Mouse (Mus musculus): ENCODE data around the gene Ly6g6d. TPM values are rescaled to one million over a fixed set of nuclear protein-coding genes. Genes with fewer than 3 reads are reported as not detected.

Gene Ly6g6d
- polyA plus RNA-seq, 1 experiment from 2014 or later, result 0.76 TPM

GRCm38 (mm10) chr17:35058911-35059892, 18.7 kb downstream of the Ly6g6d start, which contains the start of gene Ddah2:
TSS of gene Ddah2 (plus strand) at chr17:35059035.
- Histone ChIP-seq H3K27me3 (replicated peaks; ENCODE audit: control insufficient read depth, insufficient read depth, low read length) (0 out of 2 replicates have a peak, but pooled peaks cover 5% of the 10 kb centered on the region), H3K4me3 (ENCODE audit: low read depth, low read length) (peak within 1 kb of the TSS; percentile 70), H3K9ac (ENCODE audit: low read length) (peak within 1 kb of the TSS; percentile 89), H3K27ac (ENCODE audit: low read depth, low read length) (peak within 1 kb of the TSS; percentile 93), H3K36me3 (ENCODE audit: control insufficient read depth, insufficient read depth, low read length) (peaks cover 64% of the 10 kb centered on the region), H3K9me3 (replicated peaks; ENCODE audit: control insufficient read depth, low read length) (no peaks in the 10 kb centered on the region), H3K4me2 (ENCODE audit: low read length) (peak within 1 kb of the TSS; percentile 94), H3K4me1 (ENCODE audit: control insufficient read depth, insufficient read depth, low read length) (peaks cover 13% of the 10 kb centered on the region)
- peak; percentile 92 for ATAC-seq
- peak; percentile 95 for DNase-seq (ENCODE audit: low spot score)
- WGBS, result under 1% methylated on average over 57 of the region's 57 CpGs

GRCm38 (mm10) chr17:35058316-35058715, 19.5 kb downstream of the Ly6g6d start:
- Histone ChIP-seq H3K27me3 (replicated peaks; ENCODE audit: control insufficient read depth, insufficient read depth, low read length) (no peaks in the 10 kb centered on the region), H3K9ac (ENCODE audit: low read length) (peak overlapping the region; percentile 89), H3K4me2 (ENCODE audit: low read length) (peak overlapping the region; percentile 94), H3K27ac (ENCODE audit: low read depth, low read length) (peak overlapping the region; percentile 93; the same call in 1 of the 2 replicates), H3K4me1 (ENCODE audit: control insufficient read depth, insufficient read depth, low read length) (peaks cover 13% of the 10 kb centered on the region), H3K36me3 (ENCODE audit: control insufficient read depth, insufficient read depth, low read length) (peaks cover 68% of the 10 kb centered on the region), H3K4me3 (ENCODE audit: low read depth, low read length) (peak overlapping the region; percentile 70; the same call in 1 of the 2 replicates), H3K9me3 (replicated peaks; ENCODE audit: control insufficient read depth, low read length) (no peaks in the 10 kb centered on the region)
- ATAC-seq (no peak), DNase-seq (ENCODE audit: low spot score) (no peak)
- 75% methylated on average over 9 of the region's 9 CpGs for WGBS

- Histone ChIP-seq H3K4me2 (ENCODE audit: low read length) (no peak overlapping the region), H3K9ac (ENCODE audit: low read length) (no peak overlapping the region), H3K4me1 (ENCODE audit: control insufficient read depth, insufficient read depth, low read length) (peaks cover 16% of the 10 kb centered on the region), H3K27me3 (replicated peaks; ENCODE audit: control insufficient read depth, insufficient read depth, low read length) (no peaks in the 10 kb centered on the region), H3K9me3 (replicated peaks; ENCODE audit: control insufficient read depth, low read length) (no peaks in the 10 kb centered on the region), H3K27ac (ENCODE audit: low read depth, low read length) (no peak overlapping the region), H3K4me3 (ENCODE audit: low read depth, low read length) (no peak overlapping the region), H3K36me3 (ENCODE audit: control insufficient read depth, insufficient read depth, low read length) (peaks cover 66% of the 10 kb centered on the region)
- ATAC-seq (no peak), DNase-seq (ENCODE audit: low spot score) (no peak)
- WGBS, result 83% methylated on average over 3 of the region's 3 CpGs
Measured at GRCm38 (mm10) chr17:35057090-35057489, 20.8 kb downstream of the Ly6g6d start.

GRCm38 (mm10) chr17:35055691-35056495, 22.0 kb downstream of the Ly6g6d start:
- H3K4me2 ChIP-seq (ENCODE audit: low read length), result no peak overlapping the region
- no peaks in the 10 kb centered on the region for H3K9me3 ChIP-seq (replicated peaks; ENCODE audit: control insufficient read depth, low read length)
- H3K9ac ChIP-seq (ENCODE audit: low read length), result no peak overlapping the region
- 95% methylated on average over 7 of the region's 7 CpGs for WGBS
- no peak overlapping the region for H3K27ac ChIP-seq (ENCODE audit: low read depth, low read length)
- DNase-seq (ENCODE audit: low spot score) (no peak), ATAC-seq (no peak)
- peaks cover 24% of the 10 kb centered on the region for H3K4me1 ChIP-seq (ENCODE audit: control insufficient read depth, insufficient read depth, low read length)
- peaks cover 56% of the 10 kb centered on the region for H3K36me3 ChIP-seq (ENCODE audit: control insufficient read depth, insufficient read depth, low read length)
- H3K4me3 ChIP-seq (ENCODE audit: low read depth, low read length), result no peak overlapping the region
- no peaks in the 10 kb centered on the region for H3K27me3 ChIP-seq (replicated peaks; ENCODE audit: control insufficient read depth, insufficient read depth, low read length)

GRCm38 (mm10) chr17:35052271-35052798, 25.5 kb downstream of the Ly6g6d start:
- DNase-seq (ENCODE audit: low spot score), result no peak
- Histone ChIP-seq H3K4me2 (ENCODE audit: low read length) (peak overlapping the region; percentile 71), H3K9ac (ENCODE audit: low read length) (peak overlapping the region; percentile 68), H3K36me3 (ENCODE audit: control insufficient read depth, insufficient read depth, low read length) (peaks cover 40% of the 10 kb centered on the region), H3K9me3 (replicated peaks; ENCODE audit: control insufficient read depth, low read length) (no peaks in the 10 kb centered on the region), H3K4me1 (ENCODE audit: control insufficient read depth, insufficient read depth, low read length) (peaks cover 20% of the 10 kb centered on the region), H3K27me3 (replicated peaks; ENCODE audit: control insufficient read depth, insufficient read depth, low read length) (no peaks in the 10 kb centered on the region), H3K27ac (ENCODE audit: low read depth, low read length) (peak overlapping the region; percentile 86), H3K4me3 (ENCODE audit: low read depth, low read length) (peak overlapping the region; percentile 37)
- 82% methylated on average over 12 of the region's 12 CpGs for WGBS
- ATAC-seq, result no peak

GRCm38 (mm10) chr17:35051156-35052086, 26.4 kb downstream of the Ly6g6d start:
- Histone ChIP-seq H3K27ac (ENCODE audit: low read depth, low read length) (peak overlapping the region; percentile 86), H3K36me3 (ENCODE audit: control insufficient read depth, insufficient read depth, low read length) (peaks cover 34% of the 10 kb centered on the region), H3K4me1 (ENCODE audit: control insufficient read depth, insufficient read depth, low read length) (peaks cover 20% of the 10 kb centered on the region), H3K9ac (ENCODE audit: low read length) (peak overlapping the region; percentile 68), H3K4me3 (ENCODE audit: low read depth, low read length) (peak overlapping the region; percentile 37), H3K9me3 (replicated peaks; ENCODE audit: control insufficient read depth, low read length) (no peaks in the 10 kb centered on the region), H3K4me2 (ENCODE audit: low read length) (peak overlapping the region; percentile 71), H3K27me3 (replicated peaks; ENCODE audit: control insufficient read depth, insufficient read depth, low read length) (no peaks in the 10 kb centered on the region)
- peak; percentile 70 for DNase-seq (ENCODE audit: low spot score)
- WGBS, result 2% methylated on average over 21 of the region's 21 CpGs
- ATAC-seq, result peak; percentile 52

GRCm38 (mm10) chr17:35050126-35050750, 27.6 kb downstream of the Ly6g6d start:
- peaks cover 24% of the 10 kb centered on the region for H3K4me1 ChIP-seq (ENCODE audit: control insufficient read depth, insufficient read depth, low read length)
- peak overlapping the region; percentile 71 for H3K4me2 ChIP-seq (ENCODE audit: low read length)
- H3K9ac ChIP-seq (ENCODE audit: low read length), result peak overlapping the region; percentile 62
- peak overlapping the region; percentile 37 for H3K4me3 ChIP-seq (ENCODE audit: low read depth, low read length)
- H3K27me3 ChIP-seq (replicated peaks; ENCODE audit: control insufficient read depth, insufficient read depth, low read length), result no peaks in the 10 kb centered on the region
- no peaks in the 10 kb centered on the region for H3K9me3 ChIP-seq (replicated peaks; ENCODE audit: control insufficient read depth, low read length)
- peak; percentile 58 for DNase-seq (ENCODE audit: low spot score)
- WGBS, result under 1% methylated on average over 27 of the region's 27 CpGs
- peaks cover 22% of the 10 kb centered on the region for H3K36me3 ChIP-seq (ENCODE audit: control insufficient read depth, insufficient read depth, low read length)
- peak overlapping the region; percentile 86 for H3K27ac ChIP-seq (ENCODE audit: low read depth, low read length)
- 0 out of 2 replicates have a peak, but pooled peaks have one; percentile 8 for ATAC-seq

Data from forebrain, embryonic 14.5 days (tissue).